Mouse (Mus musculus) myocyte (in vitro differentiated cells): Measurements from ENCODE around the gene Pygm.

Experiments
- E2F4 ChIP-seq: IDR thresholded peaks from one replicate; pipeline ENCODE4 v1.6.1; 2011; ENCODE audit warnings: mild to moderate bottlenecking, control low read depth, moderate library complexity; ENCODE audit not compliant: insufficient read depth
- MAX ChIP-seq: IDR thresholded peaks from one replicate; pipeline ENCODE4 v1.6.1; 2011; ENCODE audit warnings: low read depth, mild to moderate bottlenecking, control low read depth
- MYOD1 ChIP-seq, 3 experiments: IDR thresholded peaks; one replicate each; pipeline ENCODE4 v1.6.1; 2011; ENCODE audit warnings: control low read depth in 2 of 3, low read depth in 2 of 3, mild to moderate bottlenecking in 2 of 3, moderate library complexity in 1 of 3; ENCODE audit not compliant: insufficient read length in 2 of 3, control insufficient read depth in 1 of 3
- POLR2A ChIP-seq: IDR thresholded peaks from one replicate; pipeline ENCODE4 v1.6.1; 2011; ENCODE audit warnings: low read depth, mild to moderate bottlenecking, control low read depth, moderate library complexity; ENCODE audit not compliant: insufficient read length
- POLR2AphosphoS2 ChIP-seq: IDR thresholded peaks from one replicate; pipeline ENCODE4 v1.6.1; 2011; ENCODE audit warnings: low read depth, control low read depth; ENCODE audit not compliant: insufficient read length

- TF ChIP-seq E2F4 (no peak), POLR2AphosphoS2 (no peak), MAX (no peak), POLR2A (no peak), MYOD1 (IDR thresholded peaks at IDR 0.05; ENCODE audit: control insufficient read depth in 1 of 3, insufficient read length in 2 of 3, low read depth in 2 of 3) (no peak)
These were observed 13.5 kb downstream of the Pygm start for GRCm38 (mm10) chr19:6397582-6398249.
